Mouse (Mus musculus) heart, postnatal 10 days (tissue): ENCODE results near the gene Ctdnep1. TPM values are rescaled to one million over a fixed set of nuclear protein-coding genes. Genes with fewer than 3 reads are reported as not detected.

ENCODE experiments used
- DNase-seq, 2 experiments: peaks; one replicate each; pipeline ENCODE4 v3.0.0; 2021
- intact Hi-C: fragments of 180-260 bp; cut with DNase I; formaldehyde crosslinking; loops from one replicate; pipeline ENCODE4 v1.15.1; 2025
- microRNA-seq, 2 experiments: library from miRNA; unstranded; fragments of <30 nt; microRNA quantifications; one replicate each; pipeline ENCODE4 v1.2.0; 2022
- total RNA-seq, 2 experiments: library from RNA; stranded (reverse); gene quantifications; 2 replicates each; pipeline ENCODE4 v1.2.3; 2021

Gene Ctdnep1
- total RNA-seq, 2 experiments from 2014 or later: 144 to 159 TPM

GRCm38 (mm10) chr11:70021264-70022132 lies 40.5 kb downstream of the Ctdnep1 start:
- intact Hi-C loops: no loop called here
- peak; percentile 94 to 96 for DNase-seq

GRCm38 (mm10) chr11:70023481-70024150 lies 42.7 kb downstream of the Ctdnep1 start:
- intact Hi-C loops: no loop called here
- no peak for DNase-seq

GRCm38 (mm10) chr11:70024151-70024514 lies 43.2 kb downstream of the Ctdnep1 start:
- intact Hi-C loops: no loop called here
- DNase-seq: no peak

GRCm38 (mm10) chr11:70026689-70027088 lies 45.7 kb downstream of the Ctdnep1 start:
- intact Hi-C loops: no loop called here
- peak; percentile 67 to 72 for DNase-seq

GRCm38 (mm10) chr11:70027397-70027796 lies 46.4 kb downstream of the Ctdnep1 start:
- DNase-seq: peak; percentile 50 to 59
- intact Hi-C loops: no loop called here

- intact Hi-C loops: no loop called here
- DNase-seq: no peak
Observed at GRCm38 (mm10) chr11:70028401-70029129, 47.6 kb downstream of the Ctdnep1 start.

GRCm38 (mm10) chr11:70029130-70029801 lies 48.3 kb downstream of the Ctdnep1 start:
- peak; percentile 84 to 87 for DNase-seq
- intact Hi-C loops: no loop called here

GRCm38 (mm10) chr11:70029829-70030550 lies 49.0 kb downstream of the Ctdnep1 start:
- intact Hi-C loops: no loop called here
- DNase-seq: no peak

GRCm38 (mm10) chr11:70030651-70031320 lies 49.8 kb downstream of the Ctdnep1 start:
- intact Hi-C loops: no loop called here

GRCm38 (mm10) chr11:70031321-70031670 lies 50.3 kb downstream of the Ctdnep1 start:
- intact Hi-C loops: no loop called here
- no peak for DNase-seq

More at GRCm38 (mm10) chr11:70030651-70031320, 49.8 kb downstream of the Ctdnep1 start:
- no peak for DNase-seq

GRCm38 (mm10) chr11:70038174-70038573 lies 57.2 kb downstream of the Ctdnep1 start:
- DNase-seq: no peak
- intact Hi-C loops: no loop called here

GRCm38 (mm10) chr11:70039631-70040030 lies 58.7 kb downstream of the Ctdnep1 start:
- no peak for DNase-seq

GRCm38 (mm10) chr11:70040184-70040583 lies 59.2 kb downstream of the Ctdnep1 start:
- DNase-seq: no peak
- intact Hi-C loops: no loop called here

More at GRCm38 (mm10) chr11:70039631-70040030, 58.7 kb downstream of the Ctdnep1 start:
- intact Hi-C loops: no loop called here

Small RNA genes lying within 50 kb of the gene (microRNA-seq; reads per million reads assigned to microRNA genes)
- 0 to 0.70 reads per million in 2 experiments for gene Gm44349
- gene Mir324: 2,684 to 3,724 reads per million in 2 experiments

Other genes starting within 250 kb of the Ctdnep1 start
- gene Polr2a, start 222.5 kb upstream of the Ctdnep1 start, total RNA-seq: 10 to 100 TPM; 44.5 to 47.5 TPM
- gene Slc35g3, start 219.2 kb upstream of the Ctdnep1 start, total RNA-seq: under 1 TPM; 0.17 to 0.40 TPM
- 10 to 100 TPM; 42.2 to 43.9 TPM for gene Zbtb4, start 215.2 kb upstream of the Ctdnep1 start, total RNA-seq
- 1 to 10 TPM; 5.8 to 7.1 TPM for gene Chrnb1, start 185.2 kb upstream of the Ctdnep1 start, total RNA-seq
- 1 to 10 TPM; 1.9 to 3.5 TPM for gene Fgf11, start 179.3 kb upstream of the Ctdnep1 start, total RNA-seq
- 1 to 10 TPM in 1 of 2 experiments, under 1 TPM in 1; 0.94 to 1.2 TPM for gene Tmem102, start 175.5 kb upstream of the Ctdnep1 start, total RNA-seq
- gene Gm39566, start 165.9 kb upstream of the Ctdnep1 start, total RNA-seq: not detected
- gene Spem2, start 162.7 kb upstream of the Ctdnep1 start, total RNA-seq: not detected
- not detected for gene Spem1, start 159.0 kb upstream of the Ctdnep1 start, total RNA-seq
- gene Nlgn2, start 143.4 kb upstream of the Ctdnep1 start, total RNA-seq: 10 to 100 TPM; 13.6 TPM
- gene Tmem256, start 142.6 kb upstream of the Ctdnep1 start, total RNA-seq: 100 to 1,000 TPM; 130 to 151 TPM
- 10 to 100 TPM; 52.5 to 59.7 TPM for gene Plscr3, start 134.8 kb upstream of the Ctdnep1 start, total RNA-seq
- not detected for gene Tnk1, start 122.4 kb upstream of the Ctdnep1 start, total RNA-seq
- not detected for gene Tmem95, start 103.1 kb upstream of the Ctdnep1 start, total RNA-seq
- 1 to 10 TPM; 3.0 to 3.5 TPM for gene Kctd11, start 99.8 kb upstream of the Ctdnep1 start, total RNA-seq
- gene Acap1, start 85.6 kb upstream of the Ctdnep1 start, total RNA-seq: 1 to 10 TPM; 2.7 to 3.0 TPM
- 1 to 10 TPM; 2.1 to 2.7 TPM for gene 2810408A11Rik, start 80.2 kb upstream of the Ctdnep1 start, total RNA-seq
- 10 to 100 TPM; 39.2 to 39.9 TPM for gene Neurl4, start 80.1 kb upstream of the Ctdnep1 start, total RNA-seq
- 10 to 100 TPM; 29.4 to 30.5 TPM for gene Gps2, start 67.3 kb upstream of the Ctdnep1 start, total RNA-seq
- 100 to 1,000 TPM; 488 to 490 TPM for gene Eif5a, start 59.2 kb upstream of the Ctdnep1 start, total RNA-seq
- 10 to 100 TPM; 22.7 to 25.7 TPM for gene Ybx2, start 45.4 kb upstream of the Ctdnep1 start, total RNA-seq
- 100 to 1,000 TPM; 135 to 144 TPM for gene Slc2a4, start 33.0 kb upstream of the Ctdnep1 start, total RNA-seq
- gene Cldn7, start 16.4 kb upstream of the Ctdnep1 start, total RNA-seq: not detected
- 10 to 100 TPM; 60.7 to 64.6 TPM for gene Elp5, start 1.4 kb downstream of the Ctdnep1 start, total RNA-seq
- gene Gabarap, start 10.0 kb downstream of the Ctdnep1 start, total RNA-seq: 100 to 1,000 TPM; 275 to 295 TPM
- 10 to 100 TPM; 23.1 to 27.7 TPM for gene Phf23, start 14.6 kb downstream of the Ctdnep1 start, total RNA-seq
- gene Dvl2, start 19.4 kb downstream of the Ctdnep1 start, total RNA-seq: 10 to 100 TPM in 1 of 2 experiments, 1 to 10 TPM in 1; 8.6 to 11.8 TPM
- 1,000 to 10,000 TPM; 1,260 to 1,282 TPM for gene Acadvl, start 34.3 kb downstream of the Ctdnep1 start, total RNA-seq
- 10 to 100 TPM; 11.5 to 12.0 TPM for gene Dlg4, start 35.8 kb downstream of the Ctdnep1 start, total RNA-seq
- under 1 TPM in 1 of 2 experiments, not detected in 1; 0.22 TPM for gene Asgr1, start 72.9 kb downstream of the Ctdnep1 start, total RNA-seq
- not detected for gene Asgr2, start 111.5 kb downstream of the Ctdnep1 start, total RNA-seq
- gene Mgl2, start 149.2 kb downstream of the Ctdnep1 start, total RNA-seq: 1 to 10 TPM in 1 of 2 experiments, under 1 TPM in 1; 0.69 to 1.0 TPM
- 1 to 10 TPM in 1 of 2 experiments, under 1 TPM in 1; 0.82 to 1.0 TPM for gene Clec10a, start 175.0 kb downstream of the Ctdnep1 start, total RNA-seq
- under 1 TPM; 0.20 to 0.91 TPM for gene Slc16a11, start 231.6 kb downstream of the Ctdnep1 start, total RNA-seq
- gene Slc16a13, start 239.9 kb downstream of the Ctdnep1 start, total RNA-seq: 1 to 10 TPM; 5.2 to 6.8 TPM
- 10 to 100 TPM; 54.7 to 55.5 TPM for gene Bcl6b, start 248.6 kb downstream of the Ctdnep1 start, total RNA-seq